ENCODE assay signal across 14 mouse cellular contexts in genomic region chr7:25782744-25783143, GRCm38 (mm10). TPM values are rescaled to one million over a fixed set of nuclear protein-coding genes. Genes with fewer than 3 reads are reported as not detected.
A peak's percentile ranks its signal among the peaks of the same experiment; 100 is the strongest.
DNase-seq lines count a peak whose midpoint lies in the region; ATAC-seq and TF ChIP-seq lines count a peak whose summit lies in the region.
"Had no signal": no experiment of that assay in that cellular context is flagged by ENCODE, and none has a peak within 500 bp of the region (broad histone marks: within the 10 kb centered on the region; RNA-seq: fewer than 3 reads in every experiment).

No protein-coding gene starts in this region.

- H3K9ac ChIP-seq in heart, embryonic 15.5 days, result no peak overlapping the region
- H3K9ac ChIP-seq in intestine, embryonic 16.5 days (ENCODE audit: low read depth, low read length), result no peak overlapping the region
- H3K9ac ChIP-seq in stomach, embryonic 16.5 days (ENCODE audit: low read length), result no peak overlapping the region
- H3K9ac ChIP-seq: forebrain, embryonic 12.5 days had no signal

- DNase-seq in heart, adult 8-10 months (ENCODE audit: low spot score), result no peak
- no peak for DNase-seq in testis, postnatal 14 days (ENCODE audit: low spot score)
- DNase-seq in embryo, embryonic 11 days, result no peak
- no peak for DNase-seq in thymus, postnatal 4 days
- DNase-seq: adrenal gland, adult 2 months; cerebellum, postnatal 14 days; right cerebral cortex, postnatal 25 days; thymus, postnatal 36 days had no signal

- peaks cover 40% of the 10 kb centered on the region for H3K4me1 ChIP-seq in heart, embryonic 15.5 days (replicated peaks)
- peaks cover 10% of the 10 kb centered on the region for H3K4me1 ChIP-seq in testis, adult 2 months (ENCODE audit: control insufficient read depth, insufficient read depth, low read length)
- H3K4me1 ChIP-seq in intestine, embryonic 16.5 days (ENCODE audit: control insufficient read depth, insufficient read depth, low read length), result peaks cover 35% of the 10 kb centered on the region
- peaks cover 28% of the 10 kb centered on the region for H3K4me1 ChIP-seq in stomach, embryonic 16.5 days (ENCODE audit: control insufficient read depth, insufficient read depth, low read length)

- no peaks in the 10 kb centered on the region for H3K9me3 ChIP-seq in heart, embryonic 15.5 days (replicated peaks)
- H3K9me3 ChIP-seq in intestine, embryonic 16.5 days (ENCODE audit: control insufficient read depth, low read length), result no peaks in the 10 kb centered on the region
- H3K9me3 ChIP-seq in stomach, embryonic 16.5 days (replicated peaks; ENCODE audit: control insufficient read depth, low read length), result no peaks in the 10 kb centered on the region
- H3K9me3 ChIP-seq: forebrain, embryonic 12.5 days; G1E had no signal

- H3K4me2 ChIP-seq in heart, embryonic 15.5 days, result no peak overlapping the region
- H3K4me2 ChIP-seq in intestine, embryonic 16.5 days (ENCODE audit: low read depth, low read length), result no peak overlapping the region
- peak overlapping the region; percentile 65; the same call in 1 of the 2 replicates for H3K4me2 ChIP-seq in stomach, embryonic 16.5 days (ENCODE audit: low read depth, low read length)

- WGBS in heart, embryonic 15.5 days, result 66% methylated on average over 6 of the region's 6 CpGs
- 61% methylated on average over 6 of the region's 6 CpGs for WGBS in intestine, embryonic 16.5 days
- 59% methylated on average over 6 of the region's 6 CpGs for WGBS in stomach, embryonic 16.5 days

- no peak for TF ChIP-seq CTCF in testis, adult 2 months (IDR thresholded peaks at IDR 0.05; ENCODE audit: control insufficient read depth, insufficient read depth, insufficient replicate concordance, low read depth, low read length)

- no peaks in the 10 kb centered on the region for H3K27me3 ChIP-seq in heart, embryonic 15.5 days
- H3K27me3 ChIP-seq in testis, adult 2 months (ENCODE audit: control insufficient read depth, insufficient read depth, low read length), result no peaks in the 10 kb centered on the region
- H3K27me3 ChIP-seq in intestine, embryonic 16.5 days (replicated peaks; ENCODE audit: control insufficient read depth, insufficient read depth, low read length), result no peaks in the 10 kb centered on the region
- H3K27me3 ChIP-seq in stomach, embryonic 16.5 days (ENCODE audit: control insufficient read depth, insufficient read depth, low read length), result no peaks in the 10 kb centered on the region
- H3K27me3 ChIP-seq: forebrain, embryonic 12.5 days had no signal

- TF ChIP-seq POLR2A in testis, adult 2 months (IDR thresholded peaks at IDR 0.05; ENCODE audit: control insufficient read depth, low read depth, low read length), result no peak

- H3K27ac ChIP-seq in heart, embryonic 15.5 days, result peak overlapping the region; percentile 20; the same call in 1 of the 2 replicates
- peak overlapping the region; percentile 63; the same call in 1 of the 2 replicates for H3K27ac ChIP-seq in testis, adult 2 months (ENCODE audit: control insufficient read depth, insufficient read depth, low read depth, low read length)
- H3K27ac ChIP-seq in intestine, embryonic 16.5 days (ENCODE audit: low read length), result peak overlapping the region; percentile 57
- H3K27ac ChIP-seq in stomach, embryonic 16.5 days (ENCODE audit: low read length), result peak overlapping the region; percentile 68
- H3K27ac ChIP-seq: forebrain, embryonic 12.5 days had no signal

- no peak for ATAC-seq in heart, embryonic 15.5 days (replicated peaks; ENCODE audit: insufficient number of reproducible peaks, insufficient read depth, low FRiP score, low read depth)
- ATAC-seq in intestine, embryonic 16.5 days, result no peak
- no peak for ATAC-seq in stomach, embryonic 16.5 days (ENCODE audit: insufficient read depth, low FRiP score)

- no peaks in the 10 kb centered on the region for H3K36me3 ChIP-seq in heart, embryonic 15.5 days
- H3K36me3 ChIP-seq in testis, adult 2 months (ENCODE audit: control insufficient read depth, insufficient read depth, low read length), result no peaks in the 10 kb centered on the region
- H3K36me3 ChIP-seq in intestine, embryonic 16.5 days (ENCODE audit: control insufficient read depth, insufficient read depth, low read length), result no peaks in the 10 kb centered on the region; the same call in none of the 2 replicates
- peaks cover 15% of the 10 kb centered on the region for H3K36me3 ChIP-seq in stomach, embryonic 16.5 days (ENCODE audit: control insufficient read depth, insufficient read depth, low read length)
- H3K36me3 ChIP-seq: G1E had no signal

- H3K4me3 ChIP-seq in heart, embryonic 15.5 days, result no peak overlapping the region
- no peak overlapping the region for H3K4me3 ChIP-seq in testis, adult 2 months (ENCODE audit: control insufficient read depth, low read depth, low read length)
- no peak overlapping the region; the same call in 1 of the 2 replicates for H3K4me3 ChIP-seq in intestine, embryonic 16.5 days (ENCODE audit: low read length)
- no peak overlapping the region for H3K4me3 ChIP-seq in stomach, embryonic 16.5 days (replicated peaks; ENCODE audit: low read length)
- H3K4me3 ChIP-seq: forebrain, embryonic 12.5 days had no signal

RNA-seq across cellular contexts. Expression of gene Axl, which starts 5.8 kb away (rescaled TPM):
- 49.1 and 65.3 TPM in 2 replicates for polyA plus RNA-seq in heart, embryonic 15.5 days (2015; fragmentation: Nextera tagmentation; extraction: Ambion mirVana)
- total RNA-seq in heart, adult 8-10 months (2022), result 10 to 100 TPM; 50.2 to 70.9 (median 65.9) TPM
- polyA plus RNA-seq in testis, adult 2 months (2012; rRNA removed), result 20.8 and 23.7 TPM in 2 replicates
- 48.8 and 58.1 TPM in 2 replicates for polyA plus RNA-seq in intestine, embryonic 16.5 days (2015; fragmentation: Nextera tagmentation; extraction: Ambion mirVana)
- polyA plus RNA-seq in stomach, embryonic 16.5 days (2015; fragmentation: Nextera tagmentation; extraction: Ambion mirVana), result 80.8 and 85.1 TPM in 2 replicates
- polyA plus RNA-seq: G1E had no signal

RNA-seq across cellular contexts. Expression of gene Hnrnpul1, which starts 28.2 kb away (rescaled TPM):
- 35.4 and 39.9 TPM in 2 replicates for polyA plus RNA-seq in heart, embryonic 15.5 days (2015; fragmentation: Nextera tagmentation; extraction: Ambion mirVana)
- total RNA-seq in heart, adult 8-10 months (2022), result 10 to 100 TPM; 65.8 to 82.6 (median 71.5) TPM
- 79.0 and 82.5 TPM in 2 replicates for polyA plus RNA-seq in testis, adult 2 months (2012; rRNA removed)
- 33.9 and 35.7 TPM in 2 replicates for polyA plus RNA-seq in intestine, embryonic 16.5 days (2015; fragmentation: Nextera tagmentation; extraction: Ambion mirVana)
- polyA plus RNA-seq in stomach, embryonic 16.5 days (2015; fragmentation: Nextera tagmentation; extraction: Ambion mirVana), result 35.4 and 39.6 TPM in 2 replicates

RNA-seq across cellular contexts. Expression of gene Cyp2s1, which starts 34.0 kb away (rescaled TPM):
- polyA plus RNA-seq in heart, embryonic 15.5 days (2015; fragmentation: Nextera tagmentation; extraction: Ambion mirVana), result 3.3 and 5.1 TPM in 2 replicates
- total RNA-seq in heart, adult 8-10 months (2022), result 10 to 100 TPM in 1 of 4 experiments, 1 to 10 TPM in 3; 4.1 to 11.5 (median 5.2) TPM
- polyA plus RNA-seq in testis, adult 2 months (2012; rRNA removed), result 1.7 and 1.9 TPM in 2 replicates
- 39.1 and 41.3 TPM in 2 replicates for polyA plus RNA-seq in intestine, embryonic 16.5 days (2015; fragmentation: Nextera tagmentation; extraction: Ambion mirVana)
- polyA plus RNA-seq in stomach, embryonic 16.5 days (2015; fragmentation: Nextera tagmentation; extraction: Ambion mirVana), result 53.1 and 74.9 TPM in 2 replicates
- polyA plus RNA-seq: G1E had no signal
